Mouse (Mus musculus) kidney, adult 2 months (tissue): Measurements from ENCODE around the gene Rab4a.

Experiments
- CTCF ChIP-seq: fragments of 200-500 bp; conservative IDR thresholded peaks from 2 replicates; pipeline ENCODE4 v1.5.1; 2011; ENCODE audit warnings: low read depth, mild to moderate bottlenecking, control low read depth, low read length, moderate library complexity, mixed read lengths; ENCODE audit not compliant: insufficient read depth, insufficient read length
- POLR2A ChIP-seq: fragments of 200-500 bp; IDR thresholded peaks from one replicate; pipeline ENCODE4 v1.6.1; 2011; ENCODE audit warnings: low read depth, low read length, control low read depth

- no peak for TF ChIP-seq POLR2A
- no peak for TF ChIP-seq CTCF
Observed at GRCm38 (mm10) chr8:123799885-123800284, 5.9 kb upstream of the Rab4a start.
